18 mouse cellular contexts compared by ENCODE assay signal in genomic region chr12:84539537-84539936, GRCm38 (mm10). TPM values are rescaled to one million over a fixed set of nuclear protein-coding genes. Genes with fewer than 3 reads are reported as not detected.
DNase-seq lines count a peak whose midpoint lies in the region; ATAC-seq and TF ChIP-seq lines count a peak whose summit lies in the region.
"Not testable (repeated sequence)": the region's sequence is repeated elsewhere in the genome, so short reads cannot be mapped to it uniquely, and the experiment has no call there.
"Had no signal": no experiment of that assay in that cellular context is flagged by ENCODE, and none has a peak within 500 bp of the region (broad histone marks: within the 10 kb centered on the region; RNA-seq: fewer than 3 reads in every experiment).

No protein-coding gene starts in this region.

- peak; percentile 21; the same call in 1 of the 2 replicates for TF ChIP-seq CTCF in cerebellum, adult 2 months (IDR thresholded peaks at IDR 0.05; ENCODE audit: borderline replicate concordance, insufficient read depth, low read depth, low read length)
- peak; percentile 24 for TF ChIP-seq CTCF in heart, postnatal 0 days (IDR thresholded peaks at IDR 0.05; ENCODE audit: low read depth)

- H3K36me3 ChIP-seq in heart, postnatal 0 days (replicated peaks; ENCODE audit: control insufficient read depth, insufficient read depth, low read length); splenic B cell, adult 2 months (ENCODE audit: control insufficient read depth, insufficient read depth, low read length, poor library complexity, severe bottlenecking): not testable (repeated sequence)

- H3K4me3 ChIP-seq in cerebellum, adult 2 months (replicated peaks; ENCODE audit: insufficient read depth, low read depth, low read length); heart, postnatal 0 days (ENCODE audit: low read depth, low read length): not testable (repeated sequence)

- TF ChIP-seq EP300 in heart, postnatal 0 days (IDR thresholded peaks at IDR 0.05; ENCODE audit: low read depth), result not testable (repeated sequence)

- H3K9ac ChIP-seq in heart, postnatal 0 days (replicated peaks; ENCODE audit: low read depth, low read length), result not testable (repeated sequence)

- WGBS in cerebellum, adult 2 months, result 88% methylated on average over 3 of the region's 3 CpGs
- 87% methylated on average over 2 of the region's 3 CpGs for WGBS in heart, postnatal 0 days

- H3K9me3 ChIP-seq in heart, postnatal 0 days (replicated peaks; ENCODE audit: control insufficient read depth, low read length), result not testable (repeated sequence)

- H3K4me1 ChIP-seq in cerebellum, adult 2 months (ENCODE audit: control insufficient read depth, insufficient read depth, low read length); heart, postnatal 0 days (ENCODE audit: control insufficient read depth, insufficient read depth): not testable (repeated sequence)

- not testable (repeated sequence) for H3K27ac ChIP-seq in cerebellum, adult 2 months (ENCODE audit: insufficient read depth, low read length); heart, postnatal 0 days (ENCODE audit: low read depth)

- peak; percentile 50 for DNase-seq in CD4-positive, CD25-positive, alpha-beta regulatory T cell, adult 2 months (ENCODE audit: low read depth, low spot score)
- peak; percentile 44 for DNase-seq in NIH3T3 (ENCODE audit: low read depth)
- DNase-seq in cerebellum, adult 2 months; heart, postnatal 0 days (ENCODE audit: low spot score): not testable (repeated sequence)
- DNase-seq in liver, result peak; percentile 23
- DNase-seq in lung, postnatal 36 days, result peak; percentile 7
- DNase-seq in splenic B cell, adult 2 months (ENCODE audit: low read depth, low spot score), result peak; percentile 40

- H3K4me2 ChIP-seq in heart, postnatal 0 days (ENCODE audit: low read depth, low read length), result not testable (repeated sequence)

- not testable (repeated sequence) for ATAC-seq in heart, postnatal 0 days (ENCODE audit: insufficient read depth, low read depth)

- TF ChIP-seq POLR2A in cerebellum, adult 2 months (IDR thresholded peaks at IDR 0.05; ENCODE audit: borderline replicate concordance, insufficient read depth, low read length), result not testable (repeated sequence)

- not testable (repeated sequence) for H3K27me3 ChIP-seq in cerebellum, adult 2 months (ENCODE audit: control insufficient read depth, insufficient read depth, low read length); heart, postnatal 0 days (ENCODE audit: control insufficient read depth, insufficient read depth, low read length); splenic B cell, adult 2 months (ENCODE audit: control insufficient read depth, insufficient read depth, low read length, poor library complexity, severe bottlenecking)

RNA-seq across cellular contexts. Expression of gene Vsx2, which starts 30.0 kb away (rescaled TPM):
- 1.6 and 2.2 TPM in 2 replicates for polyA plus RNA-seq in cerebellum, adult 2 months (2012; rRNA removed)
- total RNA-seq in heart, postnatal 0 days (2014; rRNA removed; ENCODE audit: low replicate concordance), result not detected in 2 replicates
- polyA plus RNA-seq in heart, postnatal 0 days (2015; fragmentation: Nextera tagmentation; extraction: Ambion mirVana), result not detected in 2 replicates
- total RNA-seq: adrenal gland, postnatal 4 days; hematopoietic stem cell, adult 5-6 weeks; megakaryocyte-erythroid progenitor cell, adult 5-6 weeks; monocyte, adult 5-6 weeks had no signal
- polyA plus RNA-seq: forebrain, embryonic 13.5 days; gonadal fat pad, adult 2 months; heart, embryonic 13.5 days; inflammation-experienced regulatory T-cells, adult 6 months; kidney, embryonic 15.5 days; lung, embryonic 15.5 days; stomach, embryonic 15.5 days had no signal
